Mouse (Mus musculus) frontal cortex, adult (tissue): ENCODE results near the gene Ifi205.
"Not testable (repeated sequence)": the region's sequence is repeated elsewhere in the genome, so short reads cannot be mapped to it uniquely, and the experiment has no call there.

Source experiments
- ATAC-seq: cut with Nextera tagmentation; 2 replicates; pipeline ENCODE4 v1.9.2; 2017; ENCODE audit warnings: mild to moderate bottlenecking, moderate library complexity, mixed read lengths; ENCODE audit not compliant: low TSS enrichment

Gene Ifi205

GRCm38 (mm10) chr1:174031698-174032097 is at the start of gene Ifi205:
Ifi205 (minus strand) TSS chr1:174031810.
- no peak for ATAC-seq

GRCm38 (mm10) chr1:174066305-174066704 is 34.7 kb upstream of the Ifi205 start, which contains the start of gene Olfr430:
Olfr430 (plus strand) TSS chr1:174066605.
- no peak for ATAC-seq

- no peak for ATAC-seq
Measured at GRCm38 (mm10) chr1:174055248-174055647, 23.6 kb upstream of the Ifi205 start.

GRCm38 (mm10) chr1:174052981-174053380 is 21.4 kb upstream of the Ifi205 start:
- no peak; the same call in 1 of the 2 replicates for ATAC-seq

GRCm38 (mm10) chr1:174051931-174052536 is 20.4 kb upstream of the Ifi205 start:
- ATAC-seq = no peak

- no peak for ATAC-seq
Measured at GRCm38 (mm10) chr1:174051515-174051914, 19.9 kb upstream of the Ifi205 start.

- no peak for ATAC-seq
Measured at GRCm38 (mm10) chr1:174050532-174050931, 18.9 kb upstream of the Ifi205 start.

GRCm38 (mm10) chr1:174049357-174049756 is 17.7 kb upstream of the Ifi205 start:
- not testable (repeated sequence) for ATAC-seq

GRCm38 (mm10) chr1:174048893-174049292 is 17.3 kb upstream of the Ifi205 start, which contains the start of gene Olfr432:
Olfr432 (plus strand) TSS chr1:174049205.
- ATAC-seq = no peak

- not testable (repeated sequence) for ATAC-seq
Measured at GRCm38 (mm10) chr1:174048227-174048626, 16.6 kb upstream of the Ifi205 start.

GRCm38 (mm10) chr1:174044431-174044830 is 12.8 kb upstream of the Ifi205 start:
- no peak for ATAC-seq

GRCm38 (mm10) chr1:174042091-174042884 is 10.7 kb upstream of the Ifi205 start:
- ATAC-seq = not testable (repeated sequence)

- peak; percentile 65; the same call in 1 of the 2 replicates for ATAC-seq
Measured at GRCm38 (mm10) chr1:174040523-174041177, 9.0 kb upstream of the Ifi205 start, which contains the start of gene Olfr433. Olfr433 (plus strand) TSS chr1:174040705.

GRCm38 (mm10) chr1:174038480-174038879 is 6.9 kb upstream of the Ifi205 start:
- ATAC-seq = no peak

- no peak for ATAC-seq
Measured at GRCm38 (mm10) chr1:174035841-174036240, 4.2 kb upstream of the Ifi205 start.

- ATAC-seq = not testable (repeated sequence)
Measured at GRCm38 (mm10) chr1:174007050-174007449, 24.6 kb downstream of the Ifi205 start.

GRCm38 (mm10) chr1:174004352-174005109 is 27.1 kb downstream of the Ifi205 start:
- not testable (repeated sequence) for ATAC-seq

- no peak for ATAC-seq
Measured at GRCm38 (mm10) chr1:173995003-173995402, 36.6 kb downstream of the Ifi205 start.

GRCm38 (mm10) chr1:173982694-173983305 is 48.8 kb downstream of the Ifi205 start, which contains the start of gene Ifi202b:
Ifi202b (minus strand) TSS chr1:173982744.
- not testable (repeated sequence) for ATAC-seq

- ATAC-seq = not testable (repeated sequence)
Measured at GRCm38 (mm10) chr1:173981038-173981437, 50.6 kb downstream of the Ifi205 start.

- no peak for ATAC-seq
Measured at GRCm38 (mm10) chr1:173977622-173978021, 54.0 kb downstream of the Ifi205 start.
